Mouse (Mus musculus) stomach, embryonic 16.5 days (tissue): Measurements from ENCODE around the gene Foxn3. TPM values are rescaled to one million over a fixed set of nuclear protein-coding genes. Genes with fewer than 3 reads are reported as not detected.

Experiments used
- ATAC-seq: fragments of 200-750 bp; cut with Nextera tagmentation; 2 replicates; pipeline ENCODE4 v1.8.0; 2017; ENCODE audit warnings: moderate number of reproducible peaks, moderate TSS enrichment; ENCODE audit not compliant: insufficient read depth, low FRiP score
- H3K27ac ChIP-seq: fragments of 300-500 bp; sonication (generic); 2 replicates; pipeline ENCODE4 v1.5.1; 2014; ENCODE audit warnings: low read length
- H3K27me3 ChIP-seq: fragments of 300-500 bp; sonication (generic); 2 replicates; pipeline ENCODE4 v1.6.1; 2014; ENCODE audit warnings: low read length, control low read depth, mixed read lengths; ENCODE audit not compliant: control insufficient read depth, insufficient read depth
- H3K36me3 ChIP-seq: fragments of 300-500 bp; sonication (generic); 2 replicates; pipeline ENCODE4 v1.6.1; 2014; ENCODE audit warnings: low read length; ENCODE audit not compliant: control insufficient read depth, insufficient read depth
- H3K4me1 ChIP-seq: fragments of 300-500 bp; sonication (generic); 2 replicates; pipeline ENCODE4 v1.6.1; 2014; ENCODE audit warnings: low read length, control low read depth, mixed read lengths; ENCODE audit not compliant: control insufficient read depth, insufficient read depth
- H3K4me2 ChIP-seq: fragments of 300-500 bp; sonication (generic); 2 replicates; pipeline ENCODE4 v1.6.1; 2014; ENCODE audit warnings: low read depth, low read length, mixed read lengths
- H3K4me3 ChIP-seq: fragments of 300-500 bp; sonication (generic); replicated peaks from 2 replicates; pipeline ENCODE4 v1.5.1; 2014; ENCODE audit warnings: mild to moderate bottlenecking, low read length
- H3K9ac ChIP-seq: fragments of 300-500 bp; sonication (generic); 2 replicates; pipeline ENCODE4 v1.6.1; 2014; ENCODE audit warnings: low read length
- H3K9me3 ChIP-seq: fragments of 300-500 bp; sonication (generic); replicated peaks from 2 replicates; pipeline ENCODE4 v1.6.1; 2016; ENCODE audit warnings: low read length, control low read depth; ENCODE audit not compliant: control insufficient read depth
- WGBS: fragments of 180-500 bp; shearing (Covaris S2); extraction: QIAGEN DNeasy Blood & Tissue Kit; methylation state at CpG from one replicate; pipeline ENCODE4 v1.1.7; 2014; 5-methylcytosine and 5-hydroxymethylcytosine counted together
- polyA plus RNA-seq: library from polyadenylated mRNA; unstranded; fragments of >200 nt; fragmentation: Nextera tagmentation; extraction: Ambion mirVana; gene quantifications from 2 replicates; pipeline ENCODE4 v1.2.1, GENCODE M21; 2015

The Foxn3 gene
- polyA plus RNA-seq, 1 experiment from 2014 or later = 58.3 TPM

DNA sequence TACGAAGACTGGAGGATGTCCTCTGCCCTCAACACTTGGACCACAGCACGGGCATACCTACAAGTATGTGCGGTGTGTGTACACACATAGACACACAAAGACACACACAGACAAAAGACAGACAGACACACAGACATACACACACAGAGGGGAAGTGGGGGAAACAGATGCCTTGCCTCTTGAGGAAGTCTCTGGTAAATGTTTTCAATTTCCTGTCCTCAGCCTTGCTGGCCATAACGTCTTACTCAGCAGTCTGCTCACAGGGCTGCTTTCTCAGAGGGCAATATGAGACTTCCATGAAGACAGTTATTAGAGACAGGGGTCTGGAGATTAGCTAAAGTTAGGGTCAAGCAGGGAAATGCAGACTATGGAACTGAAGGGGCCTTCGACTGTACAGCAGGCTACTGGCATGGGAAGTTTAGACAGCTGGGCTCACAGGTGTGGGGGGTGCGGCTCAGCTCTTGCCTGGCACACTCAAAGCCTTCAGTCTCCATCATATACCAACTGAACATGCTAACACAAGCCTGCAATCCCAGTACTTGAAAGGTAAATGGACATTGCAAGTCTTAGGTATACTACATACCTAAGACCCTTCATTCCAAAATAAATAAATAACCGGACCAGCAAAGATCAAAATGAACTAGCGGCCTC, 278.8 kb downstream of the Foxn3 start:
- ATAC-seq = 0 out of 2 replicates have a peak, but pooled peaks have one; percentile 26
- H3K9me3 ChIP-seq = no peaks in the 10 kb centered on the region
- peaks cover 14% of the 10 kb centered on the region for H3K4me1 ChIP-seq
- no peak overlapping the region for H3K4me2 ChIP-seq
- no peak overlapping the region for H3K4me3 ChIP-seq
- 53% methylated on average over 8 of the region's 8 CpGs for WGBS
- no peaks in the 10 kb centered on the region for H3K27me3 ChIP-seq
- no peaks in the 10 kb centered on the region for H3K36me3 ChIP-seq
- peak overlapping the region; percentile 43; the same call in 1 of the 2 replicates for H3K27ac ChIP-seq
- no peak overlapping the region for H3K9ac ChIP-seq

- H3K4me1 ChIP-seq = peaks cover 14% of the 10 kb centered on the region
- no peak overlapping the region for H3K4me3 ChIP-seq
- H3K36me3 ChIP-seq = no peaks in the 10 kb centered on the region
- H3K9ac ChIP-seq = no peak overlapping the region
- ATAC-seq = no peak
- 87% methylated on average over 13 of the region's 13 CpGs for WGBS
- no peaks in the 10 kb centered on the region for H3K9me3 ChIP-seq
- no peak overlapping the region for H3K27ac ChIP-seq
- H3K27me3 ChIP-seq = no peaks in the 10 kb centered on the region
- no peak overlapping the region for H3K4me2 ChIP-seq
These were observed 282.6 kb downstream of the Foxn3 start for GRCm38 (mm10) chr12:99280826-99281225.

- 51% methylated on average over 4 of the region's 4 CpGs for WGBS
- H3K4me1 ChIP-seq = peaks cover 11% of the 10 kb centered on the region
- H3K4me2 ChIP-seq = no peak overlapping the region
- H3K27me3 ChIP-seq = no peaks in the 10 kb centered on the region
- H3K36me3 ChIP-seq = no peaks in the 10 kb centered on the region
- H3K9ac ChIP-seq = no peak overlapping the region
- H3K9me3 ChIP-seq = no peaks in the 10 kb centered on the region
- ATAC-seq = no peak
- no peak overlapping the region for H3K4me3 ChIP-seq
- H3K27ac ChIP-seq = no peak overlapping the region
These were observed 283.1 kb downstream of the Foxn3 start for GRCm38 (mm10) chr12:99280291-99280690.

GRCm38 (mm10) chr12:99279426-99279825, 284.0 kb downstream of the Foxn3 start:
- H3K36me3 ChIP-seq = no peaks in the 10 kb centered on the region
- 84% methylated on average over 4 of the region's 4 CpGs for WGBS
- H3K9ac ChIP-seq = no peak overlapping the region
- no peak overlapping the region for H3K27ac ChIP-seq
- no peak overlapping the region for H3K4me3 ChIP-seq
- H3K4me2 ChIP-seq = no peak overlapping the region
- H3K27me3 ChIP-seq = no peaks in the 10 kb centered on the region
- peaks cover 6% of the 10 kb centered on the region for H3K4me1 ChIP-seq
- no peaks in the 10 kb centered on the region for H3K9me3 ChIP-seq
- no peak for ATAC-seq

GRCm38 (mm10) chr12:99274589-99274988, 288.8 kb downstream of the Foxn3 start:
- Histone ChIP-seq H3K36me3 (no peaks in the 10 kb centered on the region), H3K27me3 (no peaks in the 10 kb centered on the region), H3K27ac (no peak overlapping the region), H3K4me2 (no peak overlapping the region), H3K9ac (no peak overlapping the region), H3K4me3 (no peak overlapping the region), H3K4me1 (peaks cover 4% of the 10 kb centered on the region; the same call in 1 of the 2 replicates), H3K9me3 (no peaks in the 10 kb centered on the region)
- ATAC-seq = no peak
- 89% methylated on average over 1 of the region's 1 CpGs for WGBS

GRCm38 (mm10) chr12:99269396-99269795, 294.0 kb downstream of the Foxn3 start:
- Histone ChIP-seq H3K36me3 (no peaks in the 10 kb centered on the region), H3K4me1 (peaks cover 4% of the 10 kb centered on the region; the same call in 1 of the 2 replicates), H3K9ac (no peak overlapping the region), H3K9me3 (no peaks in the 10 kb centered on the region), H3K4me2 (no peak overlapping the region), H3K27ac (no peak overlapping the region), H3K27me3 (no peaks in the 10 kb centered on the region), H3K4me3 (no peak overlapping the region)
- 51% methylated on average over 8 of the region's 8 CpGs for WGBS
- peak; percentile 60; the same call in 1 of the 2 replicates for ATAC-seq

DNA sequence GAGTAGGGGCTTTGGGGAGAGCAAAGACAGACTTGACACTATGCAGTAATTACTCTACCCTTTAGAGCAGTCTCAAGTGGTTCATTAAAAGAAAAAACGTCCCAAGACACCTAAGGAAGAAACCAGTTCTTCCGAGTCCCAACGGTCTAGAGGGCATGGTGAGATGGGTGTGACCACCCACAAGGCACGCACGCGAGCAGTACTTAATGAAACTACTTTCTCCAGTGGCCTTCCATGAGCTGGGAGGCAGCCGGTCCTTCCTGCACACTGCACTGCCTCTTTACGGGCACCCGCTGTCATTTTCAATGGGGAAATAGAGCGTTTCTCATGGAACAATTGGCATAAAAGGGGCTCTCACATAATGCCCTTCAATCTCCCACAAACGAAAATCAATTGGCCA, 294.4 kb downstream of the Foxn3 start:
- 81% methylated on average over 11 of the region's 11 CpGs for WGBS
- H3K4me3 ChIP-seq = no peak overlapping the region
- H3K27me3 ChIP-seq = no peaks in the 10 kb centered on the region
- H3K9ac ChIP-seq = no peak overlapping the region
- H3K4me1 ChIP-seq = peaks cover 4% of the 10 kb centered on the region; the same call in 1 of the 2 replicates
- no peak overlapping the region for H3K4me2 ChIP-seq
- ATAC-seq = no peak
- no peaks in the 10 kb centered on the region for H3K36me3 ChIP-seq
- no peaks in the 10 kb centered on the region for H3K9me3 ChIP-seq
- H3K27ac ChIP-seq = no peak overlapping the region

- peaks cover 4% of the 10 kb centered on the region; the same call in 1 of the 2 replicates for H3K4me1 ChIP-seq
- no peaks in the 10 kb centered on the region for H3K27me3 ChIP-seq
- no peak overlapping the region for H3K27ac ChIP-seq
- no peak for ATAC-seq
- H3K36me3 ChIP-seq = no peaks in the 10 kb centered on the region
- WGBS = 79% methylated on average over 11 of the region's 11 CpGs
- H3K4me2 ChIP-seq = no peak overlapping the region
- no peaks in the 10 kb centered on the region for H3K9me3 ChIP-seq
- H3K9ac ChIP-seq = no peak overlapping the region
- H3K4me3 ChIP-seq = no peak overlapping the region
These were observed 295.6 kb downstream of the Foxn3 start for GRCm38 (mm10) chr12:99267732-99268131.

GRCm38 (mm10) chr12:99266434-99266833, 296.9 kb downstream of the Foxn3 start:
- Histone ChIP-seq H3K9ac (no peak overlapping the region), H3K27me3 (no peaks in the 10 kb centered on the region), H3K27ac (no peak overlapping the region), H3K4me2 (no peak overlapping the region), H3K9me3 (no peaks in the 10 kb centered on the region), H3K36me3 (no peaks in the 10 kb centered on the region), H3K4me3 (no peak overlapping the region), H3K4me1 (peaks cover 8% of the 10 kb centered on the region; the same call in 1 of the 2 replicates)
- WGBS = 83% methylated on average over 7 of the region's 7 CpGs
- ATAC-seq = no peak
